Mouse (Mus musculus) cerebellum, postnatal 4 days (tissue): ENCODE measurements around the gene Nkiras2.
"Not testable (repeated sequence)": the region's sequence is repeated elsewhere in the genome, so short reads cannot be mapped to it uniquely, and the experiment has no call there.

Experiments
- DNase-seq, 2 experiments: peaks; one replicate each; pipeline ENCODE4 v3.0.0; 2022; ENCODE audit warnings: low spot score in 2 of 2, mixed read lengths in 1 of 2

The Nkiras2 gene

GRCm38 (mm10) chr11:100618761-100619484 lies at the start of gene Nkiras2:
TSS of gene Nkiras2 (plus strand) at chr11:100619244.
- DNase-seq: peak in 1 of 2 experiments; percentile 53

DNA sequence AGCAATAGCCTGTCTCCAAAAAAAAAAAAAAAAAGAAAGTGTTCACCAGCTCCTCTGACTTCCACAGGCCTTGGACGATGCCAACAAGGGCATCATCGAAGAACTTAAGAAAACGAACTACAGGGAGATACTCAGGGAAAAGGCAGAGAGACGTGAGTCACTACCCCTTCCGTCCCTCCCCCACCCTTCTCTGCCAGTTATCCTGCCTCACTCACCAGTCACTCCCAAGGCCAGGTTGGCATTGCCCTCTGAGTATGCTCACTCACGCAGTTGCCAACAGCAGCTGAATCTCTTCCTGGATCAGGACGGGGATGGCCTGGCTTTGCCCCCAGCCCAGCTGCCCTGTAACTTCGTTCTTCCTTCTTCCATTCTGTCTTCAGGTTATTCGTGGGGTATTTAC lies 49.3 kb upstream of the Nkiras2 start:
- no peak for DNase-seq

DNA sequence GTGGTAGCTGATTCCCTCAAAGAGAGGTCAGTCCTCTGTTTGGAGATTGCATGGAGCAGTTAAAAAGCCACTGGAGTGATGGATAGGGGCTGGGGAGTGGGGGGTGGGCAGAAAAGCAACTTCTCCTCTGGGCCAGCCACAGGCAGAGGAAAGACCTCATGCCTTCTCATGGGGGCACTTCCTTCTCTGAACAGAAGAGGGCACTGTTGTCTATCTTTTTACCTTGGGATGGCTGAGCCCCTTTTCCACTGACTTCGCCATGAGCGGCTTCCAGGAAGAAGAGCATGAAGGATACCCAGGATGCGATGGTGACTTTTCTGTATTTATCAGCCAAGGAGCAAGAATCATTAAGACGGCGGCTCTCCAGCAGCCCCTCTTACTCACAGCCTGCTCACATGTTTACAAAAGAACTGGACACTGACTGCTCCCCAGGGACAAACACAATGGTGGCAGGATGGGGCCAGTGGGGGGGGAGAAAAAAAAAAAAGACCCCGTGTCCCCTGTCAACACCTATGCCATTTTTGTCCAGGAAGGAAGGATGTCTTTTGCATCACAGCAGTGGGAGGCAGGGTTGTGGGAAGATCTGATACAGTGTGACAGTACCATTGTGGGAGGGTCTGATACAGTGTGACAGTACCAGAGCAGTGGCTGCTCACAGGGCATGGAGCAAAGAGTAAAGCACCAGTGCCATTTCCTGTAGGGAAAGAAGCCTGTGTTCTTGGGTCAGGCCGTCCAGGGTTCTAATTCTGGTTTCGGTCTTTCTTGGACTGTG lies 48.4 kb upstream of the Nkiras2 start:
- peak; percentile 36 to 83 for DNase-seq

DNA sequence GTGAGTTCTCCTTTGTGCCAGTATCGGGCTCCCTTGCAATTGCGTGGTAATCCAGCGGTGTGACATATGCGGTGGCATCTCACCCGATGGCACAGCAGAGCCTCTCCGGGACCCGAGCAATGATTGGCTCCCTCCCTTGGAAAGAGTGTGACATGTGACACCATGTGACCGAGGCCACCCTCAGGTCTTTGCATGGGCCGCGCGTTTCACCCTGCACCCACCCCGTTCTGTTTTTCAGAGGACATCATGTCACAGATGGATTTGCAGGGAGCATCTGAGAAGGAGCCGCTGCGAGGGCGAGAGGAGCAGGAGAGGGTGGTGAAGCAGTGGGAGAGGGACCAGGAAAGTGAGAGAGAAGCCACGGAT lies 47.9 kb upstream of the Nkiras2 start:
- DNase-seq: no peak

- DNase-seq: no peak
Observed at GRCm38 (mm10) chr11:100574188-100574587, 44.9 kb upstream of the Nkiras2 start.

- DNase-seq: peak; percentile 43 to 55
Observed at GRCm38 (mm10) chr11:100574708-100575483, 44.1 kb upstream of the Nkiras2 start, which contains the start of gene Cnp. TSS of gene Cnp (plus strand) at chr11:100574904.

GRCm38 (mm10) chr11:100575484-100575855 lies 43.6 kb upstream of the Nkiras2 start:
- DNase-seq: no peak

- DNase-seq: no peak
Observed at GRCm38 (mm10) chr11:100576256-100576655, 42.8 kb upstream of the Nkiras2 start.

GRCm38 (mm10) chr11:100577852-100578599 lies 41.0 kb upstream of the Nkiras2 start:
- DNase-seq: no peak

GRCm38 (mm10) chr11:100579116-100579799 lies 39.8 kb upstream of the Nkiras2 start:
- no peak for DNase-seq

DNA sequence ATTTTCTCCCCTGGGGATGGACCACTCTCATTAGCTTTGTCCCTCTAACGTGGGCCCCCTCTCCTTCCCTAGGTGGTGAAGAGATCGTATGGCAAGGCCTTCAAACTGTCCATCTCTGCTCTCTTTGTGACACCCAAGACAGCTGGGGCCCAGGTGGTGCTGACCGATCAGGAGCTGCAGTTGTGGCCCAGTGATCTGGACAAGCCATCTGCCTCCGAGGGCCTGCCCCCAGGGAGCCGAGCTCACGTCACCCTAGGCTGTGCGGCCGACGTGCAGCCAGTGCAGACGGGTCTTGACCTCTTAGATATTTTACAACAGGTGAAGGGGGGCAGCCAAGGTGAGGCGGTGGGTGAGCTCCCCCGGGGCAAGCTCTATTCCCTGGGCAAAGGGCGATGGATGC lies 38.8 kb upstream of the Nkiras2 start:
- DNase-seq: no peak

GRCm38 (mm10) chr11:100581756-100582155 lies 37.3 kb upstream of the Nkiras2 start:
- peak in 1 of 2 experiments; percentile 47 for DNase-seq

DNA sequence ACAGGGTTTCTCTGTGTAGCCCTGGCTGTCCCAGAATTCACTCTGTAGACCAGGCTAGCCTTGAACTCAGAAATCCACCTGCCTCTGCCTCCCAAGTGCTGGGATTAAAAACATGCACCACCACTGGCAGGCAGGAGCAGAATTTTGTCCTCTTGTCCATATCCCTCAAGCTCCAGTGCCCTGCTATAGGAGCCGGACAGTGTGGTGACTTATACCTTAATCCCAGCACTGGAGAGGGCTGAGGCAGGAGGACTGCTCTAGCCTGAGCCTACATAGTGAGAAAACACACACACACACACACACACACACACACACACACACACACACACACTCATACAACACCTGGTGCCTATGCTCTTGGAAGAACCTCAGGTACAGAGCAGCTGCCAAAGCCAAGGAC lies 36.6 kb upstream of the Nkiras2 start:
- not testable (repeated sequence) for DNase-seq

DNA sequence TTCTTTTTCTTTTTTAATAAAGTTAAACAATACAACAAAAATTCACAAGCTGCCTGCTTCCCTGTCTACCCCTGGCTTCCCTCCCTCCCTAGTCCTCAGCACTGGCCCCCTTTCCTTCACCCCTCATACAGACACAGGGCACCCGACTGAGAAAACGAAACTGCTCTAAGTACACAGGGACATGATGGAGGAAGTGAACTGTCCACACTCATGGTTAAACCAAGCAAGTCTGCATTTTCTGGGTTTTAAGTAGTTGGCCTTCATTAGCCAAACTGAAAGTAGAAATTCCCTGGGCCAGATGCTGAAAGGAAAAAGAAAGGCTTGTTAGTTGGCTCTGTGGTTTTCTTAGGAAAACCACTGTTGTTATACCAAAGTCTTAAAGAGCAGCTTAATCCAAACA lies 36.2 kb upstream of the Nkiras2 start:
- no peak for DNase-seq

- DNase-seq: no peak
Observed at GRCm38 (mm10) chr11:100584561-100584961, 34.5 kb upstream of the Nkiras2 start.

DNA sequence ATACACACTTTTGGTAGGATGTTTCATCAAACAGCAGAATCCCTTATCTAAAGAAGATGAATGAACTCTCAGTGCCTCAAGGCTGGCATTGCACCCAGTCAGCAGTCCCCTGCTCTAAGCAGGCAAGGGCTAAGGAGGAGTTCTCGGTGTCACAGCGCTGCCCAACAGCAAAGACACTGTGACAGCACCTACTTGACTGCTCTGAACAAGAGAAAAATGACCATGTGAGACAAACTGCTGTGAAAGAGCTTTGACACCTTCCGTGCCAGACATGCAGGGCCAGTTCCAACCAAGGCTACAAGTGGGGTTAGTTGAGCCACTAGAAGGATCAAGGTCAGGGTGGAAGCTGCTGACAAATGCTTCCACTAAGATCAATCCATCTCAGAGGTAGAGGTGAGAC lies 33.9 kb upstream of the Nkiras2 start:
- no peak for DNase-seq

DNA sequence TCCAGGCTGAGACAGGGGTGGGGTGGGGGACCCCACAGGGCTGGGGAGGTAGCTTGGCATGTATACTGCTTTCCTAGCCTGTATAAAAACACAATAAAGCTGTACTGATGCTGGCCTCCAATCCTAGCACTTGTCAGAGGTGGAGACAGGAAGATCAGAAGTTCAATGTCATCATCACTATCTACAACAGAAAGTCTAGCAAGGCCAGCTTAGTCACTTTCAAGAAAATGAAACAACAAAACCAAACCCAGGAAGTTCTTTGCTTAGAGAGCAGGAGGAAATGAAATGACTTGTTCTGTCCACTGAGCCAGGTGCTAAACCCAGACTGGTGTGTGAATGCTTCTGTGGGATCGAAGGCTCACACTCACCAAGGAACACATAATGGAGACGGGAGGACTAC lies 30.6 kb upstream of the Nkiras2 start:
- DNase-seq: no peak

DNA sequence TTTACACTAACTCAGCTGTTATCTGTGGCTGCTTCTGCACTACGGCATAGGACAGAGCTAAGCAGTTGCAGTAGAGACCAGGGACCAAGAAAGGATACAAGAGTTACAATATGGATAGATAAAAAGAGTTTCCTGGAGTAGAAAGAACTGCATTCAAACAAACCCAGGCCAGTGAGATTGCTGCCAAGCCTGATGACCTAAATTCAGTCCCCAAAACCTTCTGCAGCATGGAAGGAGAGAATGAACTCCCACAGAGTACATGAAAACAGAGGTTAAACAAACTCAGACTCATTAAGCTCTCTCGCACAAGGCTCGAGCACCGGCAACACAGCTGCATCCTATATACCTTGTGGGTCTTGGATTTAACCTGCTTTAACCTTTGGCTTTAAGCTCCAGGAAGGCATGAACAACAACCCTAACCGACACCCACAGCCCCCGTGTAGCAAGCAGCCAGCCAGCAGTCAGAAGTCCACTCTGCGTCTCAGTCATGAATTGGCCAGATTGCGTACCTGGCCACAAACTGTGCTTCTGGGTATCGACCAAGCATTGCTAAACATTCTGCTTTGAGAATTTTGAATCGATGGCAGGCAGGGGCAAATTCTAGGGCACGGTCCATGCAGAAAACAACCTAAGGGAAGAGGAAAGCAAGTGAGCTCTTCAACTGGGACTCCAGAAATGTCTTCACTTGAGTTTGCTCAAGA lies 26.5 kb upstream of the Nkiras2 start:
- no peak for DNase-seq

- DNase-seq: no peak
Observed at GRCm38 (mm10) chr11:100594608-100595007, 24.4 kb upstream of the Nkiras2 start.

DNA sequence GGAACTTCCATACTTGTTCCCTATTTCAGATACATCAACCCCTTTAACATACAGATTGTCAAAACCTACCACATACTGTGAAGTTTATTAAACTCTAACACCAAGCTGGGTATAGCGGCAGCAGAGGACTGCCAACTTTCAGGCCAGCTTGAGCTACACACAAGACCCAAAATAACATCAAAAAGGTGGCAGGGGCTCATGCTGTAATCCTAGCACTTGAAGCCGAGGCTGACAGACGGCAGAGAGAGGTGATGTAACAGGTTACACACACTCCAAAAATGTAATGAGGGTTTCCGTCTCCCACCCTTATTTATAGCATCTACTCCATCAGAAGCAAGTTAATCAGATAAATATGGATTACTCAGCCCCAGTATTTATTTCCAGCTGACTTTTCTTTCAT lies 23.5 kb upstream of the Nkiras2 start:
- no peak for DNase-seq
